Mouse (Mus musculus): Measurements from ENCODE around the gene Trh. TPM values are rescaled to one million over a fixed set of nuclear protein-coding genes. Genes with fewer than 3 reads are reported as not detected.
A peak's percentile ranks its signal among the peaks of the same experiment; 100 is the strongest.

Trh gene
- polyA plus RNA-seq, 1 experiment from 2014 or later, result 1.1 TPM

DNA sequence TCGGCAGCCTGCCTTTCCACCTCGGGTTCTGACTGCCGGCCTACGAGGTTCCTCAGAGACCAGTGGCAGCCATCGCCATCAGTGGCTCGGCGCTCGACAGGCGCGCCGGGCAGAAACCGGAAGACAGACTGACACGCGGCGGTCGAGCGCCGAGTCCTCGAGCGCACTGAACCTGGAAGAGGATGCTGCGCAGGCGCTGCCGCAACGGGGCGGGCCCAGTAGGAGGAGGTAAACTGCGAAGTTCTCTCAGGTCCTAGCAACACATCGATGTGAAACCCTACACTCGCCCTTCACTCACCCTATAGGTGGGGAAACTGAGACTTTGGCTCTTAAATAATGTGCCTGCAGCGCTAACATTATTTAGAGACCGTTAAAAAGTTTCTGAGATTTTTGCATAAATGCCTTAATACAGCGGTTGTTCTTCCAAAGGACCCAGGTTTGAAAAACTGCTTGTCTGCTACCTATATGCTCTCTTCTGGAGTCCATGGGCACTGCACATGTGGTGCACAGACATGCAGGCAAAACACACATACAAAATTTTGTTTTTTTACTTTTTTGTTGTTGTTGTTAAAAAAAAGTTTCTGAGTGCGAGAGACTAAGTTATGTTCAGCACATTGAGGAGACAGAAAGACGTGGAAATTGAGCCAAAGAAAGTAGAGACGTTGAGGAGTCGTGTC is 29.5 kb downstream of the Trh start, which contains the start of gene Rbsn:
Gene Rbsn, minus strand, starts transcription at position 153 of the 677 bp plus-strand sequence.
- 10% methylated on average over 35 of the region's 35 CpGs for WGBS
- TF ChIP-seq CTCF (IDR thresholded peaks at IDR 0.05; ENCODE audit: low read depth), result peak; percentile 40; the same call in 1 of the 2 replicates
- Histone ChIP-seq H3K27ac (ENCODE audit: low read depth, low read length) (peak within 1 kb of the TSS; percentile 41), H3K27me3 (replicated peaks; ENCODE audit: control insufficient read depth, insufficient read depth, low read length) (no peaks in the 10 kb centered on the region), H3K4me2 (replicated peaks; ENCODE audit: low read depth) (peak within 1 kb of the TSS; percentile 91), H3K4me3 (ENCODE audit: low read depth, low read length) (peak within 1 kb of the TSS; percentile 87), H3K36me3 (ENCODE audit: control insufficient read depth, insufficient read depth) (peaks cover 5% of the 10 kb centered on the region), H3K9me3 (ENCODE audit: control insufficient read depth) (no peaks in the 10 kb centered on the region), H3K9ac (ENCODE audit: low read depth, low read length) (peak within 1 kb of the TSS; percentile 82), H3K4me1 (replicated peaks; ENCODE audit: control insufficient read depth, insufficient read depth, low read length) (peaks cover 3% of the 10 kb centered on the region; the same call in 1 of the 2 replicates)
- ATAC-seq, result peak; percentile 94

DNA sequence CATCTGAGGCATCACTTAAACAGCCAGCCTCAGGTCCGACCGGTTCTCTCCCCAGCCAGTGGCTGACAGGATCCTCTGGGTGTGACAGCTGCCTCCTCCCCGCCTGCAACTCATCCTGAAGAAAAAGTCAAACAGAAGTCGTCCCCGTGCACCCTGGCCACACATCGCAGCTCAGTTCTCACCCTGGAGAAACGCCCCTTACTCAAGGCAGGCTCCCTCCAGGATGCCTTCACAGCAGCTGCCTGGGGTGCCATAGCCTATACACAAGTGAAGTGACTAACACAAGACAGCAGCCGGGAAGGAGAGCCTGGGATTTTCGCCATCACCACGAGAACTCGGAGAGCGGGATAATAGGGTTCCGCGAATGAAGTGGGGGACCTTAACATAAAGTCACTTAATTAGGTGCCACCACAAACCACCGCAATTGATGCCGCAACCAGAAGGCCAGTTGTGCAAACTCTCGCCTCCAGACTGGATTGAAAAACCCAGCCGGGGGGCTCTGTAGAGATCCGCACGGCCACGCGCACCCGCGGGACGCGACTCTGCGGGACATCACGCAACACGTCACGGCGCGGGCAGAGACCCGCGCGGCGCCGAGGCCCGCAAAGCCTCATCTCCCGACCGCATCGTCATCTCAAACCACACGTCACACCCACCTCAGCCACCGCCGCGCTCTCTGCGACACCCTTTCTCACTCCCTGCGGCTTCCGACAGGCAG is 30.2 kb downstream of the Trh start:
- peak overlapping the region; percentile 41 for H3K27ac ChIP-seq (ENCODE audit: low read depth, low read length)
- peaks cover 3% of the 10 kb centered on the region; the same call in 1 of the 2 replicates for H3K4me1 ChIP-seq (replicated peaks; ENCODE audit: control insufficient read depth, insufficient read depth, low read length)
- under 1% methylated on average over 48 of the region's 48 CpGs for WGBS
- no peaks in the 10 kb centered on the region for H3K27me3 ChIP-seq (replicated peaks; ENCODE audit: control insufficient read depth, insufficient read depth, low read length)
- H3K4me3 ChIP-seq (ENCODE audit: low read depth, low read length), result peak overlapping the region; percentile 87
- H3K9me3 ChIP-seq (ENCODE audit: control insufficient read depth), result no peaks in the 10 kb centered on the region
- no peak for TF ChIP-seq CTCF (IDR thresholded peaks at IDR 0.05; ENCODE audit: low read depth)
- H3K36me3 ChIP-seq (ENCODE audit: control insufficient read depth, insufficient read depth), result peaks cover 11% of the 10 kb centered on the region
- H3K9ac ChIP-seq (ENCODE audit: low read depth, low read length), result peak overlapping the region; percentile 82
- ATAC-seq, result peak; percentile 44
- H3K4me2 ChIP-seq (replicated peaks; ENCODE audit: low read depth), result peak overlapping the region; percentile 91

DNA sequence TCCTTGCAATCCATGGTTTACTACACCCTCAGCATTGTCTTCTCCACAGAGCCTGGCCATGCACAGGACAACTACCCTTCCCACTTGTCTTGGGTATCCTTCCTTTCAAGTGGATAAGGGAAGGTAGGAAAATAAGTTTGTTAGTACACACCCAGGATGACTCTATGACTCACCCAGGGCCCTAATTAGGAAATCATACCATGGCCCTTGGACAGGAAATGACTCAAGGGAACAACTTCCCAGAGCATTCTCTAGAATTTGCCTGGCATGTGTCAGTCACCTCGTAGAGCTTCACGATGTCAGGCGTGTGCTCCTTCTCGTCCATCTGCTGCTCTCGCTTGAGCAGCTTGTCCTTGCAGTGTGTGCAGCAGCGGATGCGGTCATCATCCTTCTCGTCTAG is 45.0 kb downstream of the Trh start:
- 91% methylated on average over 8 of the region's 8 CpGs for WGBS
- no peak for TF ChIP-seq CTCF (IDR thresholded peaks at IDR 0.05; ENCODE audit: low read depth)
- no peak overlapping the region for H3K9ac ChIP-seq (ENCODE audit: low read depth, low read length)
- no peaks in the 10 kb centered on the region for H3K9me3 ChIP-seq (ENCODE audit: control insufficient read depth)
- H3K4me1 ChIP-seq (replicated peaks; ENCODE audit: control insufficient read depth, insufficient read depth, low read length), result no peaks in the 10 kb centered on the region
- H3K4me3 ChIP-seq (ENCODE audit: low read depth, low read length), result no peak overlapping the region
- 0 out of 2 replicates have a peak overlapping the region, but pooled peaks have one; percentile 16 for H3K27ac ChIP-seq (ENCODE audit: low read depth, low read length)
- H3K36me3 ChIP-seq (ENCODE audit: control insufficient read depth, insufficient read depth), result peaks cover 64% of the 10 kb centered on the region
- ATAC-seq, result no peak
- H3K4me2 ChIP-seq (replicated peaks; ENCODE audit: low read depth), result no peak overlapping the region
- H3K27me3 ChIP-seq (replicated peaks; ENCODE audit: control insufficient read depth, insufficient read depth, low read length), result no peaks in the 10 kb centered on the region

Other genes starting within 250 kb of the Trh start
- gene Nr2c2, start 153.3 kb downstream of the Trh start, polyA plus RNA-seq (2015; fragmentation: Nextera tagmentation; extraction: Ambion mirVana), result 8.1 and 9.6 TPM in 2 replicates
- 49.1 and 54.2 TPM in 2 replicates for gene Mrps25, start 60.6 kb downstream of the Trh start, polyA plus RNA-seq (2015; fragmentation: Nextera tagmentation; extraction: Ambion mirVana)
- gene Rbsn, start 29.7 kb downstream of the Trh start, polyA plus RNA-seq (2015; fragmentation: Nextera tagmentation; extraction: Ambion mirVana), result 7.6 and 9.6 TPM in 2 replicates

Measured in intestine, postnatal 0 days (tissue).